Mouse (Mus musculus): ENCODE measurements at regions not wholly inside any gene's neighbourhood (a gene's known extent, or its start where the extent isn't known, plus 50 kb on each side); places are given as distances from the start of the nearest gene placed in this dataset.

GRCm38 (mm10) chr13:54318161-54318560 is 53.0 kb upstream of the Cplx2 start:
- DNase-seq (ENCODE audit: low read depth, low spot score) = no peak

GRCm38 (mm10) chr13:54318601-54319000 is 52.5 kb upstream of the Cplx2 start:
- DNase-seq (ENCODE audit: low read depth, low spot score) = no peak

GRCm38 (mm10) chr13:54320212-54320611 is 50.9 kb upstream of the Cplx2 start:
- DNase-seq (ENCODE audit: low read depth, low spot score) = no peak

GRCm38 (mm10) chr13:54321011-54321410 is 50.1 kb upstream of the Cplx2 start:
- no peak for DNase-seq (ENCODE audit: low read depth, low spot score)

Measured in retina, postnatal 7 days (tissue).